Mouse (Mus musculus) stomach, embryonic 16.5 days (tissue): Measurements from ENCODE around the gene Rasl10b. TPM values are rescaled to one million over a fixed set of nuclear protein-coding genes. Genes with fewer than 3 reads are reported as not detected.
A peak's percentile ranks its signal among the peaks of the same experiment; 100 is the strongest.

Experiments used
- ATAC-seq: fragments of 200-750 bp; cut with Nextera tagmentation; 2 replicates; pipeline ENCODE4 v1.8.0; 2017; ENCODE audit warnings: moderate number of reproducible peaks, moderate TSS enrichment; ENCODE audit not compliant: insufficient read depth, low FRiP score
- H3K27ac ChIP-seq: fragments of 300-500 bp; sonication (generic); 2 replicates; pipeline ENCODE4 v1.5.1; 2014; ENCODE audit warnings: low read length
- H3K27me3 ChIP-seq: fragments of 300-500 bp; sonication (generic); 2 replicates; pipeline ENCODE4 v1.6.1; 2014; ENCODE audit warnings: low read length, control low read depth, mixed read lengths; ENCODE audit not compliant: control insufficient read depth, insufficient read depth
- H3K36me3 ChIP-seq: fragments of 300-500 bp; sonication (generic); 2 replicates; pipeline ENCODE4 v1.6.1; 2014; ENCODE audit warnings: low read length; ENCODE audit not compliant: control insufficient read depth, insufficient read depth
- H3K4me1 ChIP-seq: fragments of 300-500 bp; sonication (generic); 2 replicates; pipeline ENCODE4 v1.6.1; 2014; ENCODE audit warnings: low read length, control low read depth, mixed read lengths; ENCODE audit not compliant: control insufficient read depth, insufficient read depth
- H3K4me2 ChIP-seq: fragments of 300-500 bp; sonication (generic); 2 replicates; pipeline ENCODE4 v1.6.1; 2014; ENCODE audit warnings: low read depth, low read length, mixed read lengths
- H3K4me3 ChIP-seq: fragments of 300-500 bp; sonication (generic); replicated peaks from 2 replicates; pipeline ENCODE4 v1.5.1; 2014; ENCODE audit warnings: mild to moderate bottlenecking, low read length
- H3K9ac ChIP-seq: fragments of 300-500 bp; sonication (generic); 2 replicates; pipeline ENCODE4 v1.6.1; 2014; ENCODE audit warnings: low read length
- H3K9me3 ChIP-seq: fragments of 300-500 bp; sonication (generic); replicated peaks from 2 replicates; pipeline ENCODE4 v1.6.1; 2016; ENCODE audit warnings: low read length, control low read depth; ENCODE audit not compliant: control insufficient read depth
- WGBS: fragments of 180-500 bp; shearing (Covaris S2); extraction: QIAGEN DNeasy Blood & Tissue Kit; methylation state at CpG from one replicate; pipeline ENCODE4 v1.1.7; 2014; 5-methylcytosine and 5-hydroxymethylcytosine counted together
- polyA plus RNA-seq: library from polyadenylated mRNA; unstranded; fragments of >200 nt; fragmentation: Nextera tagmentation; extraction: Ambion mirVana; gene quantifications from 2 replicates; pipeline ENCODE4 v1.2.1, GENCODE M21; 2015

Rasl10b gene
- polyA plus RNA-seq, 1 experiment from 2014 or later, result 0.49 TPM

GRCm38 (mm10) chr11:83398724-83399123 is 10.2 kb upstream of the Rasl10b start:
- Histone ChIP-seq H3K27me3 (no peaks in the 10 kb centered on the region), H3K4me1 (no peaks in the 10 kb centered on the region), H3K9ac (no peak overlapping the region), H3K4me2 (no peak overlapping the region), H3K4me3 (no peak overlapping the region), H3K36me3 (peaks cover 10% of the 10 kb centered on the region), H3K27ac (no peak overlapping the region), H3K9me3 (no peaks in the 10 kb centered on the region)
- 85% methylated on average over 5 of the region's 5 CpGs for WGBS
- no peak for ATAC-seq

GRCm38 (mm10) chr11:83403787-83404186 is 5.2 kb upstream of the Rasl10b start:
- H3K4me1 ChIP-seq, result no peaks in the 10 kb centered on the region
- H3K4me2 ChIP-seq, result no peak overlapping the region
- no peak overlapping the region for H3K4me3 ChIP-seq
- no peak overlapping the region for H3K27ac ChIP-seq
- H3K9me3 ChIP-seq, result no peaks in the 10 kb centered on the region
- WGBS, result 77% methylated on average over 7 of the region's 7 CpGs
- no peaks in the 10 kb centered on the region for H3K27me3 ChIP-seq
- H3K9ac ChIP-seq, result no peak overlapping the region
- ATAC-seq, result no peak
- H3K36me3 ChIP-seq, result 0 out of 2 replicates have a peak, but pooled peaks cover 3% of the 10 kb centered on the region

GRCm38 (mm10) chr11:83406391-83406790 is 2.5 kb upstream of the Rasl10b start:
- 0 out of 2 replicates have a peak, but pooled peaks cover 3% of the 10 kb centered on the region for H3K36me3 ChIP-seq
- no peak overlapping the region for H3K4me3 ChIP-seq
- H3K9ac ChIP-seq, result no peak overlapping the region
- no peaks in the 10 kb centered on the region for H3K9me3 ChIP-seq
- H3K27me3 ChIP-seq, result no peaks in the 10 kb centered on the region
- H3K4me1 ChIP-seq, result peaks cover 3% of the 10 kb centered on the region; the same call in 1 of the 2 replicates
- no peak overlapping the region for H3K4me2 ChIP-seq
- 53% methylated on average over 3 of the region's 3 CpGs for WGBS
- ATAC-seq, result no peak
- H3K27ac ChIP-seq, result no peak overlapping the region

- Histone ChIP-seq H3K4me2 (no peak overlapping the region), H3K4me1 (peaks cover 3% of the 10 kb centered on the region; the same call in 1 of the 2 replicates), H3K36me3 (no peaks in the 10 kb centered on the region), H3K27me3 (no peaks in the 10 kb centered on the region), H3K4me3 (no peak overlapping the region), H3K27ac (no peak overlapping the region), H3K9me3 (no peaks in the 10 kb centered on the region), H3K9ac (no peak overlapping the region)
- no peak for ATAC-seq
- WGBS, result 37% methylated on average over 8 of the region's 8 CpGs
These were observed 695 bp upstream of the Rasl10b start for GRCm38 (mm10) chr11:83408242-83408641.

- Histone ChIP-seq H3K4me2 (peak overlapping the region; percentile 90), H3K36me3 (no peaks in the 10 kb centered on the region), H3K4me1 (peaks cover 3% of the 10 kb centered on the region; the same call in 1 of the 2 replicates), H3K9ac (peak overlapping the region; percentile 74), H3K9me3 (no peaks in the 10 kb centered on the region), H3K4me3 (peak overlapping the region; percentile 67), H3K27ac (no peak overlapping the region), H3K27me3 (no peaks in the 10 kb centered on the region)
- peak; percentile 28 for ATAC-seq
- 2% methylated on average over 35 of the region's 40 CpGs for WGBS
These were observed 905 bp downstream of the Rasl10b start for GRCm38 (mm10) chr11:83409792-83410291.

- no peak overlapping the region for H3K4me3 ChIP-seq
- no peak overlapping the region; the same call in 1 of the 2 replicates for H3K9ac ChIP-seq
- H3K36me3 ChIP-seq, result no peaks in the 10 kb centered on the region
- 62% methylated on average over 6 of the region's 6 CpGs for WGBS
- peak overlapping the region; percentile 90; the same call in 1 of the 2 replicates for H3K4me2 ChIP-seq
- peaks cover 3% of the 10 kb centered on the region; the same call in 1 of the 2 replicates for H3K4me1 ChIP-seq
- no peaks in the 10 kb centered on the region for H3K27me3 ChIP-seq
- no peak overlapping the region for H3K27ac ChIP-seq
- no peaks in the 10 kb centered on the region for H3K9me3 ChIP-seq
- ATAC-seq, result no peak
These were observed 1.6 kb downstream of the Rasl10b start for GRCm38 (mm10) chr11:83410510-83410909.

GRCm38 (mm10) chr11:83417080-83417479 is 8.1 kb downstream of the Rasl10b start:
- H3K9ac ChIP-seq, result no peak overlapping the region
- no peak overlapping the region for H3K4me2 ChIP-seq
- ATAC-seq, result no peak
- no peak overlapping the region for H3K27ac ChIP-seq
- no peaks in the 10 kb centered on the region for H3K4me1 ChIP-seq
- H3K36me3 ChIP-seq, result no peaks in the 10 kb centered on the region
- H3K9me3 ChIP-seq, result no peaks in the 10 kb centered on the region
- WGBS, result 3% methylated on average over 5 of the region's 5 CpGs
- peaks cover 26% of the 10 kb centered on the region for H3K27me3 ChIP-seq
- no peak overlapping the region for H3K4me3 ChIP-seq

- Histone ChIP-seq H3K36me3 (no peaks in the 10 kb centered on the region), H3K4me3 (no peak overlapping the region), H3K9ac (no peak overlapping the region), H3K27me3 (peaks cover 26% of the 10 kb centered on the region), H3K27ac (no peak overlapping the region), H3K9me3 (no peaks in the 10 kb centered on the region), H3K4me2 (no peak overlapping the region), H3K4me1 (no peaks in the 10 kb centered on the region)
- 84% methylated on average over 7 of the region's 7 CpGs for WGBS
- no peak for ATAC-seq
These were observed 8.8 kb downstream of the Rasl10b start for GRCm38 (mm10) chr11:83417708-83418107.

- Histone ChIP-seq H3K4me1 (no peaks in the 10 kb centered on the region), H3K4me2 (no peak overlapping the region), H3K27me3 (peaks cover 26% of the 10 kb centered on the region), H3K9ac (no peak overlapping the region), H3K36me3 (no peaks in the 10 kb centered on the region), H3K4me3 (no peak overlapping the region), H3K9me3 (no peaks in the 10 kb centered on the region), H3K27ac (no peak overlapping the region)
- 9% methylated on average over 38 of the region's 38 CpGs for WGBS
- no peak for ATAC-seq
These were observed 9.6 kb downstream of the Rasl10b start for GRCm38 (mm10) chr11:83418566-83418965.
